Comparison of ENCODE assay signal across 10 mouse cellular contexts in the genomic region with DNA sequence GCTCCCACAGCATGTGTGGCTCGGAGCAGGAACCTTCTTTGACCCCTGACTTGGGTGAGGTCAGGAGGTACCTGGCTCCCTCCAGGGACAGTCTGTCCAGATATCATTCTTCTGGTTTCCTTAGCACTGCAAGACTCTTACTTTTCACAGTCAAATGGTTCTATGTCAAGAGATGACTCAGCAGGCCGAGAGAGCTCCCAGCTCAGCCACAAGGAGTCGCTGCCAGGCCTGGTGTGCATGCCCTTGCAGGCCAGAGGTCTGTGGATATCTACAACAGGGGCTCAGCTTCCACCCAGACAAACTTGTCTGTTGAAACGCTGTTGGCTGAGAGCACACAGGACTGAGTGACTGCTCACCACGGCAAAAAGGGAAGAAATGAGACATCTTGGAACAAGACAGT. TPM values are rescaled to one million over a fixed set of nuclear protein-coding genes. Genes with fewer than 3 reads are reported as not detected.
DNase-seq lines count a peak whose midpoint lies in the region; ATAC-seq and TF ChIP-seq lines count a peak whose summit lies in the region.
"Had no signal": no experiment of that assay in that cellular context is flagged by ENCODE, and none has a peak within 500 bp of the region (broad histone marks: within the 10 kb centered on the region; RNA-seq: fewer than 3 reads in every experiment).

No protein-coding gene starts in this region.

- H3K4me1 ChIP-seq in hindbrain, embryonic 10.5 days (replicated peaks), result peaks cover 25% of the 10 kb centered on the region
- peaks cover 17% of the 10 kb centered on the region for H3K4me1 ChIP-seq in hindbrain, embryonic 13.5 days (replicated peaks)
- H3K4me1 ChIP-seq in bone marrow, adult 2 months (ENCODE audit: control insufficient read depth, insufficient read depth, low read length), result peaks cover 3% of the 10 kb centered on the region; the same call in 1 of the 2 replicates
- H3K4me1 ChIP-seq in forebrain, embryonic 10.5 days, result no peaks in the 10 kb centered on the region

- no peaks in the 10 kb centered on the region for H3K9me3 ChIP-seq in hindbrain, embryonic 10.5 days
- no peaks in the 10 kb centered on the region for H3K9me3 ChIP-seq in hindbrain, embryonic 13.5 days
- no peaks in the 10 kb centered on the region for H3K9me3 ChIP-seq in forebrain, embryonic 10.5 days
- H3K9me3 ChIP-seq: stomach, embryonic 15.5 days had no signal

- H3K36me3 ChIP-seq in hindbrain, embryonic 10.5 days, result peaks cover 29% of the 10 kb centered on the region
- H3K36me3 ChIP-seq in hindbrain, embryonic 13.5 days, result no peaks in the 10 kb centered on the region
- H3K36me3 ChIP-seq in forebrain, embryonic 10.5 days (replicated peaks), result peaks cover 44% of the 10 kb centered on the region
- H3K36me3 ChIP-seq: stomach, embryonic 15.5 days had no signal

- H3K9ac ChIP-seq in hindbrain, embryonic 13.5 days, result no peak overlapping the region
- H3K9ac ChIP-seq: stomach, embryonic 15.5 days had no signal

- no peak overlapping the region for H3K27ac ChIP-seq in hindbrain, embryonic 10.5 days
- no peak overlapping the region for H3K27ac ChIP-seq in hindbrain, embryonic 13.5 days
- H3K27ac ChIP-seq in bone marrow, adult 2 months (ENCODE audit: control insufficient read depth, insufficient read depth, low read depth, low read length, poor library complexity), result no peak overlapping the region
- no peak overlapping the region for H3K27ac ChIP-seq in forebrain, embryonic 10.5 days
- H3K27ac ChIP-seq: stomach, embryonic 15.5 days had no signal

- TF ChIP-seq CTCF in bone marrow, adult 2 months (IDR thresholded peaks at IDR 0.05; ENCODE audit: control insufficient read depth, insufficient read depth, low read length), result peak; percentile 77

- WGBS in hindbrain, embryonic 10.5 days, result 57% methylated on average over 5 of the region's 5 CpGs
- 66% methylated on average over 5 of the region's 5 CpGs for WGBS in hindbrain, embryonic 13.5 days
- 15% methylated on average over 5 of the region's 5 CpGs for WGBS in bone marrow, adult 2 months
- WGBS in forebrain, embryonic 10.5 days, result 71% methylated on average over 5 of the region's 5 CpGs

- H3K4me2 ChIP-seq in hindbrain, embryonic 13.5 days, result no peak overlapping the region
- H3K4me2 ChIP-seq: stomach, embryonic 15.5 days had no signal

- ATAC-seq in hindbrain, embryonic 13.5 days (ENCODE audit: low FRiP score), result no peak
- peak; percentile 62 for ATAC-seq in megakaryocyte-erythroid progenitor cell, adult 5-6 weeks (replicated peaks; ENCODE audit: low FRiP score, low TSS enrichment, poor library complexity, severe bottlenecking)

- no peak for TF ChIP-seq POLR2A in bone marrow, adult 2 months (IDR thresholded peaks at IDR 0.05; ENCODE audit: borderline replicate concordance, control insufficient read depth, low read depth, low read length)

- peak; percentile 48 for DNase-seq in hindbrain, embryonic 10.5 days (ENCODE audit: low spot score)
- DNase-seq in CD4-positive helper T cell, adult 2 months (ENCODE audit: low read depth, low spot score), result peak; percentile 77
- DNase-seq in heart, postnatal 4 days, result peak; percentile 82
- DNase-seq in yolk sac, embryonic 10.5 days (ENCODE audit: low spot score), result peak; percentile 35
- no peak for DNase-seq in forebrain, embryonic 10.5 days (ENCODE audit: extremely low spot score, low spot score)

- H3K27me3 ChIP-seq in hindbrain, embryonic 10.5 days (ENCODE audit: insufficient read depth, poor library complexity, severe bottlenecking), result no peaks in the 10 kb centered on the region
- no peaks in the 10 kb centered on the region for H3K27me3 ChIP-seq in hindbrain, embryonic 13.5 days
- no peaks in the 10 kb centered on the region for H3K27me3 ChIP-seq in forebrain, embryonic 10.5 days (ENCODE audit: poor library complexity, severe bottlenecking)
- H3K27me3 ChIP-seq: stomach, embryonic 15.5 days had no signal

- no peak overlapping the region for H3K4me3 ChIP-seq in hindbrain, embryonic 10.5 days
- H3K4me3 ChIP-seq in hindbrain, embryonic 13.5 days, result no peak overlapping the region
- no peak overlapping the region for H3K4me3 ChIP-seq in bone marrow, adult 2 months (replicated peaks; ENCODE audit: control insufficient read depth, low read depth, low read length)
- H3K4me3 ChIP-seq in forebrain, embryonic 10.5 days, result no peak overlapping the region
- H3K4me3 ChIP-seq: stomach, embryonic 15.5 days had no signal

RNA-seq across cellular contexts. Expression of gene Tcf7, which starts 20.9 kb away (rescaled TPM):
- 9.3 and 10.8 TPM in 2 replicates for polyA plus RNA-seq in hindbrain, embryonic 10.5 days (2016; fragmentation: Nextera tagmentation; extraction: Ambion mirVana)
- polyA plus RNA-seq in hindbrain, embryonic 13.5 days (2015; fragmentation: Nextera tagmentation; extraction: Ambion mirVana), result 3.2 and 4.7 TPM in 2 replicates
- polyA plus RNA-seq in bone marrow, adult 2 months (2011; ENCODE audit: insufficient read depth, insufficient read length, low replicate concordance, missing spikeins), result 2.6 TPM in 2 replicates
- total RNA-seq in heart, postnatal 4 days (2021), result 1 to 10 TPM; 2.8 to 3.8 TPM
- total RNA-seq in megakaryocyte-erythroid progenitor cell, adult 5-6 weeks (2014; fragmentation: Nextera tagmentation), result 12.1 and 19.1 TPM in 2 replicates
- total RNA-seq in megakaryocyte-erythroid progenitor cell, adult 5-6 weeks (2017), result 3.6 and 10.0 TPM in 2 replicates
- 8.1 and 8.8 TPM in 2 replicates for polyA plus RNA-seq in forebrain, embryonic 10.5 days (2016; fragmentation: Nextera tagmentation; extraction: Ambion mirVana)

RNA-seq across cellular contexts. Expression of gene Skp1a, which starts 30.1 kb away (rescaled TPM):
- 905 and 976 TPM in 2 replicates for polyA plus RNA-seq in hindbrain, embryonic 10.5 days (2016; fragmentation: Nextera tagmentation; extraction: Ambion mirVana)
- 1,097 and 1,103 TPM in 2 replicates for polyA plus RNA-seq in hindbrain, embryonic 13.5 days (2015; fragmentation: Nextera tagmentation; extraction: Ambion mirVana)
- polyA plus RNA-seq in bone marrow, adult 2 months (2011; ENCODE audit: insufficient read depth, insufficient read length, low replicate concordance, missing spikeins), result 102 and 171 TPM in 2 replicates
- total RNA-seq in heart, postnatal 4 days (2021), result 100 to 1,000 TPM; 239 to 250 TPM
- 186 and 213 TPM in 2 replicates for total RNA-seq in megakaryocyte-erythroid progenitor cell, adult 5-6 weeks (2014; fragmentation: Nextera tagmentation)
- total RNA-seq in megakaryocyte-erythroid progenitor cell, adult 5-6 weeks (2017), result 282 and 332 TPM in 2 replicates
- polyA plus RNA-seq in forebrain, embryonic 10.5 days (2016; fragmentation: Nextera tagmentation; extraction: Ambion mirVana), result 906 and 908 TPM in 2 replicates

RNA-seq across cellular contexts. Expression of gene Olfr1371, which starts 48.1 kb away (rescaled TPM):
- not detected in 2 replicates for polyA plus RNA-seq in hindbrain, embryonic 10.5 days (2016; fragmentation: Nextera tagmentation; extraction: Ambion mirVana)
- polyA plus RNA-seq in hindbrain, embryonic 13.5 days (2015; fragmentation: Nextera tagmentation; extraction: Ambion mirVana), result not detected in 2 replicates
- not detected in 2 replicates for polyA plus RNA-seq in bone marrow, adult 2 months (2011; ENCODE audit: insufficient read depth, insufficient read length, low replicate concordance, missing spikeins)
- total RNA-seq in heart, postnatal 4 days (2021), result not detected
- not detected in 2 replicates for total RNA-seq in megakaryocyte-erythroid progenitor cell, adult 5-6 weeks (2014; fragmentation: Nextera tagmentation)
- not detected in 2 replicates for total RNA-seq in megakaryocyte-erythroid progenitor cell, adult 5-6 weeks (2017)
- not detected in 2 replicates for polyA plus RNA-seq in forebrain, embryonic 10.5 days (2016; fragmentation: Nextera tagmentation; extraction: Ambion mirVana)
- polyA plus RNA-seq: limb, embryonic 14.5 days; stomach, embryonic 15.5 days had no signal
